Mouse (Mus musculus): Measurements from ENCODE around the gene Arhgap23. TPM values are rescaled to one million over a fixed set of nuclear protein-coding genes. Genes with fewer than 3 reads are reported as not detected.

The Arhgap23 gene
- polyA plus RNA-seq, 2 experiments from 2014 or later: not detected

Other genes with a start within 250 kb of the Arhgap23 start
- 10 to 100 TPM; 23.5 to 33.4 TPM for gene Kpnb1, start 227.7 kb upstream of the Arhgap23 start, polyA plus RNA-seq (2017; shearing (Covaris generic))
- gene Npepps, start 134.9 kb upstream of the Arhgap23 start, polyA plus RNA-seq (2017; shearing (Covaris generic)): 10 to 100 TPM; 34.4 to 41.1 TPM
- 10 to 100 TPM; 38.8 to 42.3 TPM for gene Mrpl45, start 99.8 kb upstream of the Arhgap23 start, polyA plus RNA-seq (2017; shearing (Covaris generic))
- under 1 TPM; 0.16 to 0.30 TPM for gene Gpr179, start 63.5 kb upstream of the Arhgap23 start, polyA plus RNA-seq (2017; shearing (Covaris generic))
- gene Socs7, start 53.0 kb upstream of the Arhgap23 start, polyA plus RNA-seq (2017; shearing (Covaris generic)): 1 to 10 TPM; 7.6 to 8.4 TPM
- not detected for gene 4933428G20Rik, start 84.8 kb downstream of the Arhgap23 start, polyA plus RNA-seq (2017; shearing (Covaris generic))
- not detected for gene Srcin1, start 160.7 kb downstream of the Arhgap23 start, polyA plus RNA-seq (2017; shearing (Covaris generic))
- gene Epop, start 214.2 kb downstream of the Arhgap23 start, polyA plus RNA-seq (2017; shearing (Covaris generic)): under 1 TPM; 0.43 to 0.78 TPM
- 10 to 100 TPM in 1 of 2 experiments, 1 to 10 TPM in 1; 8.0 to 14.1 TPM for gene Mllt6, start 247.9 kb downstream of the Arhgap23 start, polyA plus RNA-seq (2017; shearing (Covaris generic))

Data from CD4-positive, CD25-positive, alpha-beta regulatory T cell, adult 4 months (primary cell).